Mouse (Mus musculus): ENCODE results near the gene Klk12. TPM values are rescaled to one million over a fixed set of nuclear protein-coding genes. Genes with fewer than 3 reads are reported as not detected.

The Klk12 gene
- not detected in 2 replicates for total RNA-seq (2017)

DNA sequence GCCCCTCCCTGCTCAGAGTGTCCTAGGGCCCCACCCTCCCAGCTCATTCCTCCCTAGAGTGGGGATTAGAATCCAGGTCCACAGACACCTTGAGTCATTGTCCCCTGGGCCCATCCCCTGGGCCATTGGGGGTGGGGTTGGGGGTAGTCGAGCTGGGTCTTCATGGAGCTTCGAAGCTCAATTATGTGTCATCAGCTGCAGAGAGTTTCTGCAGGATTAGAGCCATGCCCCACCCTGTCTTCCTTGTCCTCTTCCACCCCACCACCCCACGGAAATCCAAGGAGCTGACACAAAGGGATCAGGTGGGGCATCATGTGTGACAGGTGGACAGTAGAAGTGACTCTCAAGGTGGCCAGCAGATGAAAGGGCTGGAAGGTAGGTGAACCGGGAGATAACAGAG lies at the start of gene Klk12:
Gene Klk12, plus strand, starts transcription at position 301 of the 400 bp plus-strand sequence.
- no peak for ATAC-seq (ENCODE audit: extremely low read depth, insufficient number of reproducible peaks, low FRiP score, poor library complexity, severe bottlenecking)

DNA sequence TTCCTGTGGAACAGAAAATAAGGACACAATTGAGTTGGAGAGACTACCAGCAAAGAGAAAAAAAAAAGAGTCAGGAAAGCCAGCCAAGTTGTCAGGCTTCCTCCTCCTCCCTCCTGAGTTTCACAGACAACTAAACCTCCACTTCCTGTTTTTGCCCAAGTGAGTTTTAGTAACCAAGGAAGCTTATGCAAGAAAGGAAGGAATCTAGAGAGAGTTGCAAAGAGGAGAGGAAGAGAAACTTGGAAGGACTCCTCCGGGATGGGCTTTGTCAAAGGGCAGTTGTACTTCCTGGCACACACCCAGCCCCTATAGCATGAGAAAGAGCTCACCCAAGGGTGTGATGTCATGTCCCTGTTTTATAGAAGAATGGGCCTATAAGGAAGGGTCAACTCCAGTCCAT lies 20.9 kb upstream of the Klk12 start:
- ATAC-seq (ENCODE audit: extremely low read depth, insufficient number of reproducible peaks, low FRiP score, poor library complexity, severe bottlenecking), result no peak

DNA sequence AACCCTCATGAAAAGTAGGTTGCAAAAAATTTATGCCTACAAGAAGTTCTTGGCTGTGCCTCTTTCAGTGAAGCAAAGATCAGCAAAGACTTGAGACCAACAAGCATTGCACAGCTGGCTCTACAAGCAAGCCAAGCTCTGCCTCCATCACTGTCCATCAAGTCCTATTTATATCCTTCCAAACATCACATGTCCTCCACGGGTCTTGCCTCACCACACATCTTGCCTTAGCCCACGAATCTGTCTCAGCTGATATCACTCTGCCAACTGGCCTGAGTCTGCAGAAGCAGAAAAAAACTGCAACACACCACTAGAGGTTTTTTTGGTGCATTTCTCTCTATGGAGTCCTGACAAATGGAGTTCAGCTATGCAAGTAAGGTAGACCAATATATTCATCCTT lies 15.9 kb upstream of the Klk12 start:
- ATAC-seq (ENCODE audit: extremely low read depth, insufficient number of reproducible peaks, low FRiP score, poor library complexity, severe bottlenecking), result no peak

DNA sequence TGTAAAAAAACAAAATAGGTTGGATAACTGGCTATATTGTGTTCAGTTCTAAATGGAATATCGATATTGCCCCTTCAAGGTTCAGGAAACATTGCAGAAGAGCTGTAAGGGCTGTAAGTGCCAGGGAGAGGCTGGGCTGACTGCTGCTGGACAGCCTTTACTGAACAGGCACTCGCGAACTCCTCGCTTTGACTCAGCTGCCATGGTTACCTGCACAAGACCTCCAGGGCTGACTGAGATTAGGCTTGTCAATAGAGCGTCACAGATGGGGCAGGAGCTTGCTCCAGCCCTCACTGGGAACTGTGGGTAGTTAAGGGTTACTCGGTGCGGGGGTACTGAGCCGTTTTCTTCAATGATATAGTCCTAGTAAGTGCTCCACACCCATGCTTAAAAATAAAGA lies 2.2 kb upstream of the Klk12 start:
- no peak for ATAC-seq (ENCODE audit: extremely low read depth, insufficient number of reproducible peaks, low FRiP score, poor library complexity, severe bottlenecking)

DNA sequence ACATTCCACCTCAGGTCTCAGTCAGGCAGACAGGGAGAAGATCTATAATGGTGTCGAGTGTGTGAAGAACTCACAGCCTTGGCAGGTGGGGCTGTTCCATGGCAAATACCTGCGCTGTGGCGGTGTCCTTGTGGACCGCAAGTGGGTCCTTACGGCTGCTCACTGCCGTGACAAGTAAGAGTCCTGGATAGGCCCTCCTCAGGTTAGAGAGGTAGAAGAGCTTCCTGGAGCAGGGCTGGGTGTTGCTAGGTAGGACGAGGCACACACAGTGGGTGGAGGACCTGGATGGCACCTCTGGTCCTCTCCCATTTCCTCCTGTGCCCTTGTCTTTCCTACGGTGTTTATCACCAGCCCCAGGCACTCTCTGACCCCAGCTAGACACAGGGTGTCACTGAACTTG lies 939 bp downstream of the Klk12 start:
- no peak for ATAC-seq (ENCODE audit: extremely low read depth, insufficient number of reproducible peaks, low FRiP score, poor library complexity, severe bottlenecking)

DNA sequence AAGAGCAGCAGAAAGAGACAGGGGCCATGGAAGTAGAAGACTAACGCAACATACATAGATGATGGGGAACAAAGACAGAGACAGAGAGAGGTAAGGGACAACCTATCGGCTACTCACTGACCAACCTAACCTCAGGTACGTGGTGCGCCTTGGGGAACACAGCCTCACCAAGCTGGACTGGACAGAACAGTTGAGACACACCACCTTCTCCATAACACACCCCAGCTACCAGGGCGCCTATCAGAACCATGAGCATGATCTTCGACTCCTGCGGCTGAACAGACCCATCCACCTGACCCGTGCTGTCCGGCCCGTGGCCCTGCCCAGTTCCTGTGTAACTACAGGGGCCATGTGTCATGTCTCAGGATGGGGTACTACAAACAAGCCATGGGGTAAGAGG lies 2.0 kb downstream of the Klk12 start:
- ATAC-seq (ENCODE audit: extremely low read depth, insufficient number of reproducible peaks, low FRiP score, poor library complexity, severe bottlenecking), result no peak

DNA sequence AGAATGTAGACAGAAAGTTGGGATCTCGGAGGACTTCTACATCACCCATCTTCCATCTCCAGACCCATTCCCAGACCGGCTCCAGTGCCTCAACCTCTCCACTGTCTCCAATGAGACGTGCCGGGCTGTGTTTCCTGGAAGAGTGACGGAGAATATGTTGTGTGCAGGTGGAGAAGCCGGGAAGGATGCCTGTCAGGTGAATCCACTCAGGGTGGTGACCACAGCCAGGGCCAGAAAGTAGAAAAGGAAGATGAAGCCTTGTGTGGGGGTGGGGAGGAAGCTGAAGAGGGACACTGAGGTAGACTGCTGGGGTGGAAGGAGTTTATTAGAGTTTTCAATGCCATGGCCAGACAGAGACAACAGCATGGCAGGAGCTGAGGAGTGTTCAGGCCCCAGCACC lies 3.2 kb downstream of the Klk12 start:
- no peak for ATAC-seq (ENCODE audit: extremely low read depth, insufficient number of reproducible peaks, low FRiP score, poor library complexity, severe bottlenecking)

DNA sequence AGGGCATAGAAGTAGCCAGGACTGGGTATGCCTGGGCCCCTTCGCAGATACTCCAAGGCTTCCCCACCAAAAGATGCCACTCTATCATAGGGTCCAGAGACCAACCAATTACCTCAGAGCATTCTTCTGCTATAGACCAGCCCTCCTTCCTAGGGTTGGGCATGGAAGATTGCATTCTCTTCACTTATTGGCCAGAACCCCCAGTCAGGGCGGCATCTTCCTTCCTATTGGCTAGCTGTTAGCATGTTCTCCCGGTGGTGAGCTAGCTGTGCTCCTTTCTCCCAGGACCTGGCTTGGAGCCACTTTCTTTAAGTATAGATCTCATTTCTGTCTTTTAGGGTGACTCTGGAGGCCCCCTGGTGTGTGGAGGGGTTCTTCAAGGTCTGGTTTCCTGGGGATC lies 4.2 kb downstream of the Klk12 start:
- ATAC-seq (ENCODE audit: extremely low read depth, insufficient number of reproducible peaks, low FRiP score, poor library complexity, severe bottlenecking), result no peak

DNA sequence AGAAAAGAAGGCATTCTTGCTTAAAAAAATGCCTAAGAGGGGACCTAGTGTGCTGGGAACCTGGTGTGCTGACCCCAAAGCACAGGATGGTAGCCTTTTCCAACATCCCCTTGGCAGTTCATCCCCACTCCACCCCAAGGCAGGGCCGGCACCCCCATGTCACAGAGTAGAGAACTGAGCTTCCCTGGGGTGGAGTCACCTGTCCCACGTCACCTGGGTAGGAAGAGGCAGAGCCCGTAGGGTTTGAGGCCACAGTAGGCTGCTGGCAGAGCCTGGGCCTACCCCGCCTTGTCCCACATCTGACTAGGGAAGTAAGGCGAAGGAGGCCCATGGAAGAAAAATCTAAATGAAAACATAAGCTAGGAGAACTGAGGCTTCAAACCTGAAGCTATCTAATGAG lies 5.7 kb downstream of the Klk12 start, which contains the start of gene Klk11:
Gene Klk11, plus strand, starts transcription at position 241 of the 400 bp plus-strand sequence.
- ATAC-seq (ENCODE audit: extremely low read depth, insufficient number of reproducible peaks, low FRiP score, poor library complexity, severe bottlenecking), result no peak

DNA sequence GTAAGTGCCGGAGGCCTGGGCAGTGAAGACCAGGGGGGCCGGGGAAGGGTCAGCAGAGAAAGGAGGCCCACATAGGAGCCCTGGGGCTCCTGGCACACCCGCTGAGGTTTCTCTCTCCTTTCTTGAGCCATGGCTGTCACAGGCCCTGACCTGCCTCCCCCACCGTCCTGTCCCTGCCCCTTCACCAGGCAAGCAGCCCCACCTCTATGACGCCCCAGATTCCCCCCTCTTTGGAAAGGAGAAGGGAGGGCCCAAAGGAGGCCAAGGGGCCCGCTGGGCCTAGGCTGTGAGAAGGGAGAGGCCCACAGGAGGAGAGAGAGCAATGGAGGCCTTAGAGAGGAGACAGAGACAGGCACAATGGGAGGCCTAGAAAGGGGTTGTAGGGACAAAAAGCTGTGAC lies 6.1 kb downstream of the Klk12 start:
- ATAC-seq (ENCODE audit: extremely low read depth, insufficient number of reproducible peaks, low FRiP score, poor library complexity, severe bottlenecking), result no peak

DNA sequence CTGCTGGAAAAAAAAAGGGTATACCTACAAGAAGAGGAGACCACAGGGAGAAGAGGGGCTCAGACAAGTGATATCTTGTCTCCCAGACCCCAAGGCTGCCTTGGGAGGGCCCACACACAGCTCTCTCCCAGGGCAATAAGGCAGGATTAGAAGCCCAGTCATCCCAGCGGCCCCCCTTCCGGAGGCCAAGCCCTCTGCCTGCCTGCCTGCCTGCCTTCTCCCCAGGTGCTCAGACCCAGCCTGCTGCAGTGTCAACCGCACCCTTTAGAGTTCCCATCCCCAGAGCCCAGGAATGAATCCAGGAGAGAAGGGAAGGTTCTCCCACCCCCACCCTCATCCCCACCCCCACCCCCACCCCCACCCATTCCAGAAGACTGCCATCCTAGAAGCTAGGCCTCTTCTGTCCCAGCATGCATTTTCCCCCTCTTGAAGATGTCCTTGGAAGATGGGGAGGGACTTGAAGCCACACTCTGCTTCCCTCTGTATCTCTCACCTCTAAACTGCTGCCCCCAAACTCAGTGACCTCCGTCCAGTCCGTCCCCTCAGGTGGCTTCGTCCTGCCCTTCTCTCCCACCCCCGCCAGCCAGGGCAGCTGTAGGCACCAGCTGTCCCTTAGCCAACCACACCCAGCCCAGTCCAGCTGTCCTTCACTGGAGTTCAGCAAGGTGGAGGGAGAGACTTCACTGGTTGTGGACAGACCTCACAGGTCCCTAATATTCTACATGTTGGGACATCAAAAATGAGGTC lies 6.8 kb downstream of the Klk12 start:
- no peak for ATAC-seq (ENCODE audit: extremely low read depth, insufficient number of reproducible peaks, low FRiP score, poor library complexity, severe bottlenecking)

DNA sequence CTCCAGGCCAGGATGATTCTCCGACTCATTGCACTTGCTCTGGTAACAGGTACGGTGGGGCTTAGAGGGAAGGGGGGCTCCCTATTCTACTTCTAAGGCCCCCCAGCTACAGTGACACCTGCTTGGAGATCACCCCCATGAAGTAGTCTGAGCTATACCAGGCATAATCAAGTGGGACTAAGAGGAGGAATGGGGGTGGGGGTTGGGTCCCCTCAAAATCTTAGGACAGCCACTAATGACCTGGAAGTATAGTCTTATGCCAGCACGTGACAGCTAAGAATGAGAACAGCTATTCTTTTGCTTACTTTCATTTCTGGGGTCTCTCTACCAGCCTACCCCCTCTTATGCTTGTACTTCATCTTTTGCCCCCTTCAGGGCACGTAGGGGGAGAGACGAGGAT lies 7.8 kb downstream of the Klk12 start:
- no peak for ATAC-seq (ENCODE audit: extremely low read depth, insufficient number of reproducible peaks, low FRiP score, poor library complexity, severe bottlenecking)

DNA sequence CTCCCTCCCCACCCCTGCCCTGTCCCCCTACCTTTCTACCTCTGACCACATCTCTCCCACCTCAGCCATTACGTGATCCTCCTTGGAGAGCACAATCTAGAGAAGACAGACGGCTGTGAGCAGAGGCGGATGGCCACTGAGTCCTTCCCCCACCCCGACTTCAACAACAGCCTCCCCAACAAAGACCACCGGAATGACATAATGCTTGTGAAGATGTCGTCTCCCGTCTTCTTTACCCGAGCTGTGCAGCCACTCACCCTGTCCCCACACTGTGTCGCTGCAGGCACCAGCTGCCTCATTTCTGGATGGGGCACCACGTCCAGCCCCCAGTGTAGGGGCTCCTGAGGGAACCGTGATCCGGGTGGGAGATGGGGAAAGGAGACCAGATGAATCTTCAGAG lies 8.7 kb downstream of the Klk12 start:
- ATAC-seq (ENCODE audit: extremely low read depth, insufficient number of reproducible peaks, low FRiP score, poor library complexity, severe bottlenecking), result no peak

DNA sequence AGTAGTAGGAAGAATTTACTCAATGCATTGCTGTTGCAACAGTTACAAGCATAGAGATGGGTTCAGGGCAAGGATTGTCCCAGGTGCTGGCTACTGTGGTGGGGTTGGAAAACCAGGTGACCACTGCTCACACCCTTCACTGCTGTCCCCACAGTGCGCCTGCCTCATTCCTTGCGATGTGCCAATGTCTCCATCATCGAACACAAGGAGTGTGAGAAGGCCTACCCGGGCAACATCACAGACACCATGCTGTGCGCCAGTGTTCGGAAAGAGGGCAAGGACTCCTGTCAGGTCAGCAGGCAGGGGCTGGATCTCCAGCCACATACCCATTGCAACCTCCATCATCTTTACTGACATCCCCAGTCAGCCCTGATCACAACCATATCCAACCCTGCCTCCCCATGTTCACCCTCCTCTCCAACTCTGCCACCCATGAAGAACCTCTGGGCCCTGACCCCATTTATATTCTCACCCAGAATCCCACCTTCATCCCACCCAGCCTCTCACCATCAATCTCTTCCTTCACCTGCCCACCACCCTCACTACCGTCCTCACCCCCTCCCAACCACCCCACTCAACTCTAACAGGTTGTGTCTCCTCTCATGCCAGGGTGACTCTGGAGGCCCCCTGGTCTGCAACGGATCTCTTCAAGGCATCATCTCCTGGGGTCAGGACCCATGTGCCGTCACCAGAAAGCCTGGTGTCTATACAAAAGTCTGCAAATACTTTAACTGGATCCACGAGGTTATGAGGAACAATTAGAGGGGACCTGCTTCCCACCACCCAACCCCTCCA lies 9.7 kb downstream of the Klk12 start:
- no peak for ATAC-seq (ENCODE audit: extremely low read depth, insufficient number of reproducible peaks, low FRiP score, poor library complexity, severe bottlenecking)

DNA sequence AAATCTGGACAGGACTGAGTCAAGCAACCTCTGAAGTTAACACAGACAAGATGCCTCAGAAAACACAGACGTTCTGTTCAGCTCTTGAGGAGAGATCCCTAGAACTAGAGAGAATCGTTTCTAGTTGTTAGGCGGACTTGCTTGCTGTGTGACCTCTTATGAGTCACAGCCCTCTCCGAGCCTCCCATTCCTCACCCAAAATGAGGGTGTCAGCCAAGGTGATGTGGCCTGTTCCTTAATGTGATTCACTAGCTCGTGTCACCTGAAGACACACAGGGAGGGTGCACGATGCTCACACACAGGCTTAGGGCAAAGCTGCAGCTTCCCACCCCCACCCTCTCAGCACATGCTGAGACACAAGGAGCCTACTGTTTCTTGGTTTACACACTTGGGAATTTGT lies 11.5 kb downstream of the Klk12 start:
- ATAC-seq (ENCODE audit: extremely low read depth, insufficient number of reproducible peaks, low FRiP score, poor library complexity, severe bottlenecking), result no peak

DNA sequence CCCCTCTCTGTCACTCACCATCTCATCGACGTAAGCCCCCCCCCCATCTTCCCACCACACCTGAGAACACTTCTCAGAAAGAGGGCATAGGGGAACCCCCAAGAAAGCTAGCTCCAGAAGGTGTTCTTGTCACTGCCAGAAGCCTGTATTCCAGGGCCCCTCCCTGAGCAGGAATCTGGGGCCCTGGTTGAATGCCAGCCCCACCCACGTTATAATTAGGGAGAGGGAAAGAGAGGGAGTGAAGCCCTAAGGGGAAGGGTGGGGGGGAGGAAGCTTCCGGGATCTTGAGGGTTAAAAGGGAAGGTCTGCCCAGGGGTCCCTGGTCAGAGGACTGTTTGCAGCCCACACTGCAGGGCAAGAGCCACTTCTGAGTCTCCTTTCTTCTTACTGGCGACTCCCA lies 12.0 kb downstream of the Klk12 start, which contains the start of gene Klk10:
Gene Klk10, plus strand, starts transcription at position 290 of the 400 bp plus-strand sequence.
- ATAC-seq (ENCODE audit: extremely low read depth, insufficient number of reproducible peaks, low FRiP score, poor library complexity, severe bottlenecking), result no peak

DNA sequence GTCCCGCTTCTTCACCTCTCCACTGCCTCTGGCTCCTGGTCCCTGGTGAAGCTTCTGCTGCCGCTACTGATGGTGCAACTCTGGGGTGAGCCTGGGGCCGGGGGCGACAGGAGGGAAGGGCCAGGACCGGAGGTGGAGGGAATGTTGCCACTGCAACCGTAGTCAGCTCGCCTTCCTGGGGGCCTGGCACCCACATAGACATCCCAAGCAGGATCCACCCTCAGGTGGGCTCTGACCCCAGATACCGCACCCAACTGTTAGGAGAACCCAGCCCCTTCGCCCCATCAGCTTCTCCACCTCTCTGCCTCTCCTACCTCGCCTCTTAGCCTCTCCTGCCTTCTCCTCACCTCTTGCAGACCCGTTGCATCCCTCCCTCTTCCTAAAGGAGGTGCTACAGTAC lies 12.8 kb downstream of the Klk12 start:
- no peak for ATAC-seq (ENCODE audit: extremely low read depth, insufficient number of reproducible peaks, low FRiP score, poor library complexity, severe bottlenecking)

DNA sequence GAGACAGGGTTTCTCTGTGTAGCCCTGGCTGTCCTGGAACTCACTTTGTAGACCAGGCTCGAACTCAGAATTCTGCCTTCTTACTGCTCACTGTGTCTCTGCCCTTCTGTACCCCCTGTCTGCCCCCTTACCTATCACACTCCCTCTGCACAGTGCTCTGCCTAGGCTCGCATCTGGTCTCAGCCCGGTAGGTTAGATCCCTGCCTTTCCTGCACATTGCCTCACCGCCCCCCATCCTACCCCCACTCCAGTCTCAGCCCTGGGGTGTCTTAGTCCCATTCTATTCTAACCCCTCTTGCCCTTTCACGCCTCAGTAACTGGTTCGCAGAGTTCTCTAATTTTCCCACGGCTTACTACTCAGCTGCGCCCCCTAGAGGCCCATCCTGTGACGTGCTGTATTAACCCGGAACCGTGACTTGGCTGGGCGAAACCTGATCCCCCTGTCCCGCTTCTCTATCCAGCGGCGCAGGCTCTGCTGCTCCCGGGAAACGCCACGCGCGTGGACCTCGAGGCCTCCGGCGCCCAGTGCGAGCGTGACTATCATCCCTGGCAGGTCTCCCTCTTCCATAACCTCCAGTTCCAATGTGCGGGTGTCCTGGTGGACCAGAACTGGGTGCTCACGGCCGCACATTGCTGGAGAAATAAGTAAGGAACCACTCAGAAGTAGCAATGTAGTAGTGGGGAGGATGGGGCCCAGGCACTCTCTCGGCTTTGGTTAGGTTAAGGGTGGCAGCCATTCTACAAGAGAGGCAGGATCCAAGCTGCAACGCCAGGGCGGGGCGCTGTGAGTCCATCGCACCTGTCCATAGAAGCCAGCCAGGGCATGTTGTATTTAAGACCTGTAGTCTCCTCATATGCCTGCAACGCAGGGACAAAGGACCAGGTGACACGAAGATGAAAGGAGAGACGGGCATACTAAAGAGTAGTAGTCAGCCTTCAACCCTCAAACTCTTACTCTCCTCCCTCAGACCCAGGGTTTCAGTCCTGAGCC lies 13.9 kb downstream of the Klk12 start:
- ATAC-seq (ENCODE audit: extremely low read depth, insufficient number of reproducible peaks, low FRiP score, poor library complexity, severe bottlenecking), result peak; percentile 28; the same call in 1 of the 2 replicates

DNA sequence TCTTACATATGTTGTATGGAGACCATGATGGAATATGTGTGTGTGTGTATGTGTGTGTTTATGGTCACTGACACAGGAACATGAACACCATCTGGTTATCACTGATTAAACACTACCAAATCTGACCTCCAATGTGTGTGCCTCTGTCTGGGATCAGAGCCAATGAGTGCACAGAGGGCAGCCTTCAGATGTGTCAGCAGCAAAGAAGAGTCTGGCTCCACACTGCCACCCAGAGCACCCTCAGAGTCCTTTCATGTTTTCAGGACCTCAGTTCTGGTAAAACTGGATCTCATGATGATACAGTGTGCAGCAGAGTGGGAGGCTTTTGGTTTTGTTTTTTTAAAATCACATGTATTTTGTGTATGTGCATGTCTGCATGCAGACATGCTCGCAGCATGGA lies 16.6 kb downstream of the Klk12 start:
- no peak for ATAC-seq (ENCODE audit: extremely low read depth, insufficient number of reproducible peaks, low FRiP score, poor library complexity, severe bottlenecking)

Data from neutrophil, adult 5-6 weeks (primary cell).